Comparison of ENCODE assay signal across 8 mouse cellular contexts in the genomic region with DNA sequence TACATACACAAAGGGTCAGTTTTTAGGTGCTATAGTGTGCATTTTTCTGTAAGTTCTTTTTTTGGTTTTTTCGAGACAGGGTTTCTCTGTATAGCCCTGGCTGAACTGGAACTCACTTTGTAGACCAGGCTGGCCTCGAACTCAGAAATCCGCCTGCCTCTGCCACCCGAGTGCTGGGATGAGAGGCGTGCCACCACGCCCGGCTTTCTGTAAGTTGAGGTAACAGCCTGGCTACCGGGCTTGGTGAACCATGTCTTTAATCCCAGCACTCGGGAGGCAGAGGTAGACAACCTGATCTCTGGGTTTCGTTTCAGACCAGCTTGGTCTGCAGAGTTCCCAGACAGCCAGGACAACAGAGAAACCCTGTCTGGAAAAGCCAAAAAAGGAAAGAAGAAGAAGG. TPM values are rescaled to one million over a fixed set of nuclear protein-coding genes. Genes with fewer than 3 reads are reported as not detected.
DNase-seq lines count a peak whose midpoint lies in the region; ATAC-seq and TF ChIP-seq lines count a peak whose summit lies in the region.
"Not testable (repeated sequence)": the region's sequence is repeated elsewhere in the genome, so short reads cannot be mapped to it uniquely, and the experiment has no call there.

No protein-coding gene starts in this region.

- not testable (repeated sequence) for H3K4me1 ChIP-seq in cerebellum, adult 2 months (ENCODE audit: control insufficient read depth, insufficient read depth, low read length); forebrain, embryonic 11.5 days (replicated peaks; ENCODE audit: control insufficient read depth, insufficient read depth, low read length); intestine, embryonic 15.5 days (replicated peaks)
- peaks cover 5 to 33% of the 10 kb centered on the region in 2 experiments; a peak in 3 of 4 replicates for H3K4me1 ChIP-seq in heart, embryonic 14.5 days (ENCODE audit: control insufficient read depth in 2 of 2, insufficient read depth in 2 of 2, low read length in 2 of 2)
- H3K4me1 ChIP-seq in limb, embryonic 13.5 days, result peaks cover 12% of the 10 kb centered on the region
- H3K4me1 ChIP-seq in lung, embryonic 16.5 days (replicated peaks; ENCODE audit: control insufficient read depth, insufficient read depth, low read length), result peaks cover 19% of the 10 kb centered on the region
- H3K4me1 ChIP-seq in stomach, embryonic 14.5 days (ENCODE audit: control insufficient read depth, insufficient read depth, low read length), result peaks cover 13% of the 10 kb centered on the region

- not testable (repeated sequence) for H3K9me3 ChIP-seq in forebrain, embryonic 11.5 days (ENCODE audit: control insufficient read depth, low read length); heart, embryonic 14.5 days (ENCODE audit: control insufficient read depth, low read length); intestine, embryonic 15.5 days; limb, embryonic 13.5 days; lung, embryonic 16.5 days (ENCODE audit: control insufficient read depth, low read length); stomach, embryonic 14.5 days (ENCODE audit: control insufficient read depth, low read depth, low read length)

- not testable (repeated sequence) for H3K27ac ChIP-seq in cerebellum, adult 2 months (ENCODE audit: insufficient read depth, low read length); forebrain, embryonic 11.5 days (ENCODE audit: low read depth, low read length); intestine, embryonic 15.5 days; limb, embryonic 13.5 days
- H3K27ac ChIP-seq in heart, embryonic 14.5 days (replicated peaks in 1 of 2; ENCODE audit: control insufficient read depth in 1 of 2, insufficient read depth in 1 of 2, low read depth in 2 of 2, low read length in 2 of 2), result peak overlapping the region in 1 of 2 experiments; percentile 61; a peak in 1 of 4 replicates
- peak overlapping the region; percentile 36; the same call in 1 of the 2 replicates for H3K27ac ChIP-seq in lung, embryonic 16.5 days (ENCODE audit: low read length)
- H3K27ac ChIP-seq in stomach, embryonic 14.5 days (ENCODE audit: low read length), result 0 out of 2 replicates have a peak overlapping the region, but pooled peaks have one; percentile 33

- peak overlapping the region; percentile 18; the same call in 1 of the 2 replicates for H3K4me2 ChIP-seq in forebrain, embryonic 11.5 days (ENCODE audit: low read depth, low read length, severe bottlenecking)
- H3K4me2 ChIP-seq in heart, embryonic 14.5 days (ENCODE audit: low read length), result peak overlapping the region; percentile 63
- H3K4me2 ChIP-seq in intestine, embryonic 15.5 days (replicated peaks), result peak overlapping the region; percentile 63
- peak overlapping the region; percentile 46 for H3K4me2 ChIP-seq in limb, embryonic 13.5 days (replicated peaks)
- H3K4me2 ChIP-seq in lung, embryonic 16.5 days (ENCODE audit: low read depth, low read length), result peak overlapping the region; percentile 52
- peak overlapping the region; percentile 31 for H3K4me2 ChIP-seq in stomach, embryonic 14.5 days (replicated peaks; ENCODE audit: low read depth, low read length)

- not testable (repeated sequence) for H3K27me3 ChIP-seq in cerebellum, adult 2 months (ENCODE audit: control insufficient read depth, insufficient read depth, low read length); forebrain, embryonic 11.5 days (ENCODE audit: control insufficient read depth, insufficient read depth, low read length); heart, embryonic 14.5 days (ENCODE audit: control insufficient read depth, insufficient read depth, low read length); intestine, embryonic 15.5 days (replicated peaks); limb, embryonic 13.5 days; lung, embryonic 16.5 days (ENCODE audit: control insufficient read depth, insufficient read depth, low read depth, low read length); stomach, embryonic 14.5 days (ENCODE audit: control insufficient read depth, insufficient read depth, low read length)

- not testable (repeated sequence) for ATAC-seq in forebrain, embryonic 11.5 days (replicated peaks; ENCODE audit: low FRiP score); heart, embryonic 14.5 days (ENCODE audit: insufficient number of reproducible peaks, insufficient read depth, low FRiP score, low read depth); intestine, embryonic 15.5 days; limb, embryonic 13.5 days (ENCODE audit: low FRiP score, low read depth); lung, embryonic 16.5 days (ENCODE audit: low read depth); stomach, embryonic 14.5 days (ENCODE audit: insufficient number of reproducible peaks, insufficient read depth, low FRiP score, low read depth)

- peak; percentile 48 for DNase-seq in A20 (ENCODE audit: low read depth, low spot score)
- peak; percentile 18 to 33 for DNase-seq in cerebellum, adult 2 months
- DNase-seq in forebrain, embryonic 11.5 days (ENCODE audit: low spot score), result not testable (repeated sequence)

- TF ChIP-seq CTCF in cerebellum, adult 2 months (IDR thresholded peaks at IDR 0.05; ENCODE audit: borderline replicate concordance, insufficient read depth, low read depth, low read length), result not testable (repeated sequence)

- H3K36me3 ChIP-seq in forebrain, embryonic 11.5 days (ENCODE audit: control insufficient read depth, insufficient read depth, low read length); heart, embryonic 14.5 days (ENCODE audit: control insufficient read depth, insufficient read depth, low read length); intestine, embryonic 15.5 days; limb, embryonic 13.5 days; lung, embryonic 16.5 days (ENCODE audit: control insufficient read depth, insufficient read depth, low read length); stomach, embryonic 14.5 days (ENCODE audit: control insufficient read depth, insufficient read depth, low read length): not testable (repeated sequence)

- peak overlapping the region; percentile 87 for H3K4me3 ChIP-seq in cerebellum, adult 2 months (replicated peaks; ENCODE audit: insufficient read depth, low read depth, low read length)
- H3K4me3 ChIP-seq in forebrain, embryonic 11.5 days (ENCODE audit: low read depth, low read length); intestine, embryonic 15.5 days (replicated peaks); lung, embryonic 16.5 days (ENCODE audit: low read length): not testable (repeated sequence)
- H3K4me3 ChIP-seq in heart, embryonic 14.5 days (ENCODE audit: control insufficient read depth in 1 of 2, insufficient read depth in 1 of 2, low read depth in 1 of 2, low read length in 2 of 2), result peak overlapping the region in 1 of 2 experiments; percentile 99; a peak in 2 of 4 replicates
- H3K4me3 ChIP-seq in limb, embryonic 13.5 days, result peak overlapping the region; percentile 95
- peak overlapping the region; percentile 96; the same call in 1 of the 2 replicates for H3K4me3 ChIP-seq in stomach, embryonic 14.5 days (ENCODE audit: low read depth, low read length)

- WGBS in cerebellum, adult 2 months, result 71% methylated on average over 10 of the region's 10 CpGs
- 79% methylated on average over 10 of the region's 10 CpGs for WGBS in forebrain, embryonic 11.5 days
- WGBS in heart, embryonic 14.5 days, result 67% methylated on average over 10 of the region's 10 CpGs
- 73% methylated on average over 10 of the region's 10 CpGs for WGBS in intestine, embryonic 15.5 days
- 76% methylated on average over 10 of the region's 10 CpGs for WGBS in limb, embryonic 13.5 days
- 73% methylated on average over 10 of the region's 10 CpGs for WGBS in lung, embryonic 16.5 days
- WGBS in stomach, embryonic 14.5 days, result 75% methylated on average over 10 of the region's 10 CpGs

- not testable (repeated sequence) for H3K9ac ChIP-seq in forebrain, embryonic 11.5 days (ENCODE audit: low read length); intestine, embryonic 15.5 days; limb, embryonic 13.5 days; lung, embryonic 16.5 days (ENCODE audit: low read length); stomach, embryonic 14.5 days (replicated peaks; ENCODE audit: low read depth, low read length)
- peak overlapping the region; percentile 100 for H3K9ac ChIP-seq in heart, embryonic 14.5 days (ENCODE audit: low read length)

- TF ChIP-seq POLR2A in cerebellum, adult 2 months (IDR thresholded peaks at IDR 0.05; ENCODE audit: borderline replicate concordance, insufficient read depth, low read length), result not testable (repeated sequence)

RNA-seq across cellular contexts. Expression of a gene that starts 1.2 kb away (rescaled TPM):
- 77.4 and 83.8 TPM in 2 replicates for polyA plus RNA-seq in cerebellum, adult 2 months (2012; rRNA removed)
- 56.3 and 58.4 TPM in 2 replicates for polyA plus RNA-seq in forebrain, embryonic 11.5 days (2014; fragmentation: Nextera tagmentation; extraction: Ambion mirVana)
- 58.6 and 60.9 TPM in 2 replicates for polyA plus RNA-seq in heart, embryonic 14.5 days (2014; fragmentation: Nextera tagmentation; extraction: Ambion mirVana)
- 32.8 TPM in 2 replicates for polyA plus RNA-seq in intestine, embryonic 15.5 days (2015; fragmentation: Nextera tagmentation; extraction: Ambion mirVana)
- polyA plus RNA-seq in limb, embryonic 13.5 days (2015; fragmentation: Nextera tagmentation; extraction: Ambion mirVana), result 55.8 and 56.2 TPM in 2 replicates
- 36.1 and 37.4 TPM in 2 replicates for polyA plus RNA-seq in lung, embryonic 16.5 days (2015; fragmentation: Nextera tagmentation; extraction: Ambion mirVana)
- polyA plus RNA-seq in stomach, embryonic 14.5 days (2014; fragmentation: Nextera tagmentation; extraction: Ambion mirVana), result 62.2 and 63.6 TPM in 2 replicates

RNA-seq across cellular contexts. Expression of a gene that starts 2.0 kb away (rescaled TPM):
- polyA plus RNA-seq in cerebellum, adult 2 months (2012; rRNA removed), result 61.6 and 63.7 TPM in 2 replicates
- polyA plus RNA-seq in forebrain, embryonic 11.5 days (2014; fragmentation: Nextera tagmentation; extraction: Ambion mirVana), result 47.5 and 53.7 TPM in 2 replicates
- 42.0 and 43.1 TPM in 2 replicates for polyA plus RNA-seq in heart, embryonic 14.5 days (2014; fragmentation: Nextera tagmentation; extraction: Ambion mirVana)
- 26.9 and 28.0 TPM in 2 replicates for polyA plus RNA-seq in intestine, embryonic 15.5 days (2015; fragmentation: Nextera tagmentation; extraction: Ambion mirVana)
- 30.2 and 32.7 TPM in 2 replicates for polyA plus RNA-seq in limb, embryonic 13.5 days (2015; fragmentation: Nextera tagmentation; extraction: Ambion mirVana)
- polyA plus RNA-seq in lung, embryonic 16.5 days (2015; fragmentation: Nextera tagmentation; extraction: Ambion mirVana), result 26.8 and 29.5 TPM in 2 replicates
- polyA plus RNA-seq in stomach, embryonic 14.5 days (2014; fragmentation: Nextera tagmentation; extraction: Ambion mirVana), result 29.6 and 34.1 TPM in 2 replicates
